Mouse (Mus musculus) heart, adult 2 months (tissue): Measurements from ENCODE around the gene 4930523C07Rik. TPM values are rescaled to one million over a fixed set of nuclear protein-coding genes. Genes with fewer than 3 reads are reported as not detected.

ENCODE experiments used
- DNase-seq, 2 experiments: peaks; one replicate each; pipeline ENCODE4 v3.0.0; 2021
- H3K27ac ChIP-seq: fragments of 200-600 bp; 2 replicates; pipeline ENCODE4 v1.8.1; 2022
- H3K27me3 ChIP-seq: fragments of 200-500 bp; 2 replicates; pipeline ENCODE4 v1.6.1; 2012; ENCODE audit warnings: mild to moderate bottlenecking, low read length, inconsistent platforms, mixed read lengths; ENCODE audit not compliant: control insufficient read depth, insufficient read depth
- H3K36me3 ChIP-seq: fragments of 200-500 bp; 2 replicates; pipeline ENCODE4 v1.6.1; 2012; ENCODE audit warnings: low read length, inconsistent platforms; ENCODE audit not compliant: control insufficient read depth, insufficient read depth
- H3K4me1 ChIP-seq: fragments of 200-500 bp; 2 replicates; pipeline ENCODE4 v1.6.1; 2011; ENCODE audit warnings: low read length; ENCODE audit not compliant: control insufficient read depth, insufficient read depth
- H3K4me3 ChIP-seq: fragments of 200-600 bp; 2 replicates; pipeline ENCODE4 v1.8.1; 2022
- H3K79me2 ChIP-seq: fragments of 200-500 bp; replicated peaks from 2 replicates; pipeline ENCODE4 v1.6.1; 2012; ENCODE audit warnings: mild to moderate bottlenecking, inconsistent platforms, low read length, moderate library complexity, mixed read lengths; ENCODE audit not compliant: control insufficient read depth, insufficient read depth
- H3K9ac ChIP-seq: fragments of 200-500 bp; 2 replicates; pipeline ENCODE4 v1.6.1; 2012; ENCODE audit warnings: low read depth, mild to moderate bottlenecking, control low read depth, inconsistent platforms, low read length, mixed read lengths
- CTCF ChIP-seq: fragments of 200-600 bp; IDR thresholded peaks from 2 replicates; pipeline ENCODE4 v1.8.1; 2022; ENCODE audit warnings: antibody characterized with exemption, mild to moderate bottlenecking, moderate library complexity
- EP300 ChIP-seq: fragments of 200-500 bp; IDR thresholded peaks from 2 replicates; pipeline ENCODE4 v1.6.1; 2011; ENCODE audit warnings: low read depth, low read length, control low read depth; ENCODE audit not compliant: insufficient read depth
- POLR2A ChIP-seq: fragments of 200-500 bp; IDR thresholded peaks from 2 replicates; pipeline ENCODE4 v1.6.1; 2011; ENCODE audit warnings: mild to moderate bottlenecking, low read depth, low read length, control low read depth; ENCODE audit not compliant: insufficient read depth
- WGBS: fragments of 180-500 bp; shearing (Covaris S2); methylation state at CpG from one replicate; pipeline ENCODE4 v1.1.7; 2018; 5-methylcytosine and 5-hydroxymethylcytosine counted together
- intact Hi-C: fragments of 180-260 bp; cut with DNase I; formaldehyde crosslinking; loops from one replicate; pipeline ENCODE4 v1.15.1; 2025
- polyA plus RNA-seq: library from polyadenylated mRNA; depleted of rRNA; stranded (reverse); fragments of >200 nt; gene quantifications from 2 replicates; pipeline ENCODE4 v1.2.3, GENCODE M21; 2012
- total RNA-seq, 2 experiments: library from RNA; stranded (reverse); gene quantifications; 2 replicates each; pipeline ENCODE4 v1.2.3; 2021

4930523C07Rik gene
- total and polyA plus RNA-seq, 3 experiments, result 10.9 to 22.3 (median 17.4) TPM

DNA sequence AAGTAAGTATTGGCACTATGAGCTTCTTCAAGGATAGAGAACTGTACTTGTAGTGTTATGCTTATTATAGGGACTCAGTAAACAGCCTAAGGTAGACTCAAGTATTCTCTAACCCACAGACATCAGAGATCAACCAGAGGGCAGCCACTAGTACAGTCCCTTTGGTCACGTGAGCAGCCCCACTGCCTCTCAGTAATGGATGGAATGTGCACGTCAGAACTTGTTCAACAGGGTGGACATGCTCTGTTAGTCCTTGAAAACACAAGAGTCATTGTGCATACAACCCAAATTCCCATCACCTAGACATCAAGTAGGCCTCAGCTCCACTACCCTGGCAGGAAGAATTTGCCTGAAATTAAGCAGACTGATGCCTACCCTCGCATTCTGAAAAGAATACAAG is 13.5 kb downstream of the 4930523C07Rik start:
- DNase-seq, result no peak
- H3K4me3 ChIP-seq, result no peak overlapping the region
- H3K79me2 ChIP-seq, result peaks cover 4% of the 10 kb centered on the region
- peaks cover 40% of the 10 kb centered on the region for H3K36me3 ChIP-seq
- H3K9ac ChIP-seq, result no peak overlapping the region
- TF ChIP-seq EP300, result no peak
- TF ChIP-seq POLR2A, result no peak
- TF ChIP-seq CTCF, result no peak
- H3K27ac ChIP-seq, result no peak overlapping the region
- WGBS, result 65% methylated on average over 3 of the region's 3 CpGs
- H3K27me3 ChIP-seq, result no peaks in the 10 kb centered on the region
- peaks cover 18% of the 10 kb centered on the region for H3K4me1 ChIP-seq
- intact Hi-C loops, result no loop called here

GRCm38 (mm10) chr1:160059908-160060307 is 15.7 kb downstream of the 4930523C07Rik start:
- Histone ChIP-seq H3K79me2 (peaks cover 4% of the 10 kb centered on the region), H3K27ac (no peak overlapping the region), H3K36me3 (peaks cover 34% of the 10 kb centered on the region), H3K9ac (no peak overlapping the region), H3K27me3 (no peaks in the 10 kb centered on the region), H3K4me1 (peaks cover 14% of the 10 kb centered on the region), H3K4me3 (no peak overlapping the region)
- TF ChIP-seq EP300 (no peak), CTCF (no peak), POLR2A (no peak)
- intact Hi-C loops, result loop anchor here (5.0 kb wide), 1 partner anchor 148 kb away; no protein-coding TSS in a partner anchor
- 25% methylated on average over 1 of the region's 1 CpGs for WGBS
- DNase-seq, result no peak

- Histone ChIP-seq H3K36me3 (peaks cover 28% of the 10 kb centered on the region), H3K9ac (no peak overlapping the region), H3K4me1 (peaks cover 14% of the 10 kb centered on the region), H3K79me2 (peaks cover 5% of the 10 kb centered on the region), H3K27ac (peak overlapping the region; percentile 34; the same call in 1 of the 2 replicates), H3K27me3 (no peaks in the 10 kb centered on the region), H3K4me3 (no peak overlapping the region)
- TF ChIP-seq EP300 (no peak), CTCF (no peak), POLR2A (no peak)
- 35% methylated on average over 6 of the region's 6 CpGs for WGBS
- peak in 1 of 2 experiments; percentile 27 for DNase-seq
- intact Hi-C loops, result loop anchor here (5.0 kb wide), 1 partner anchor 148 kb away; no protein-coding TSS in a partner anchor
These were observed 16.4 kb downstream of the 4930523C07Rik start for GRCm38 (mm10) chr1:160060542-160060941.

GRCm38 (mm10) chr1:160061321-160061720 is 17.1 kb downstream of the 4930523C07Rik start:
- peak overlapping the region; percentile 2 for H3K27ac ChIP-seq
- TF ChIP-seq POLR2A (no peak), EP300 (no peak), CTCF (no peak)

GRCm38 (mm10) chr1:160061725-160062366 is 17.7 kb downstream of the 4930523C07Rik start:
- 57% methylated on average over 3 of the region's 3 CpGs for WGBS
- H3K36me3 ChIP-seq, result peaks cover 24% of the 10 kb centered on the region
- no peak overlapping the region for H3K27ac ChIP-seq
- no peak overlapping the region for H3K9ac ChIP-seq
- no peaks in the 10 kb centered on the region for H3K27me3 ChIP-seq
- intact Hi-C loops, result loop anchor here (5.0 kb wide), 1 partner anchor 150 kb away; no protein-coding TSS in a partner anchor
- peaks cover 5% of the 10 kb centered on the region for H3K79me2 ChIP-seq
- peaks cover 14% of the 10 kb centered on the region for H3K4me1 ChIP-seq
- peak; percentile 30 to 73 for DNase-seq
- TF ChIP-seq POLR2A, result no peak
- peak; percentile 90 for TF ChIP-seq CTCF
- no peak for TF ChIP-seq EP300
- H3K4me3 ChIP-seq, result no peak overlapping the region

More at GRCm38 (mm10) chr1:160061321-160061720, 17.1 kb downstream of the 4930523C07Rik start:
- Histone ChIP-seq H3K4me1 (peaks cover 14% of the 10 kb centered on the region), H3K9ac (no peak overlapping the region), H3K4me3 (no peak overlapping the region), H3K79me2 (peaks cover 5% of the 10 kb centered on the region), H3K36me3 (peaks cover 25% of the 10 kb centered on the region), H3K27me3 (no peaks in the 10 kb centered on the region)
- DNase-seq, result no peak
- intact Hi-C loops, result loop anchor here (5.0 kb wide), 1 partner anchor 149 kb away; no protein-coding TSS in a partner anchor
- 85% methylated on average over 5 of the region's 5 CpGs for WGBS

- H3K79me2 ChIP-seq, result peaks cover 4% of the 10 kb centered on the region
- intact Hi-C loops, result loop anchor here (5.0 kb wide), 1 partner anchor 152 kb away; no protein-coding TSS in a partner anchor
- peaks cover 6% of the 10 kb centered on the region for H3K36me3 ChIP-seq
- H3K27ac ChIP-seq, result no peak overlapping the region
- DNase-seq, result no peak
- no peak overlapping the region for H3K9ac ChIP-seq
- H3K4me1 ChIP-seq, result peaks cover 5% of the 10 kb centered on the region
- WGBS, result 79% methylated on average over 7 of the region's 7 CpGs
- no peak for TF ChIP-seq CTCF
- TF ChIP-seq POLR2A, result no peak
- TF ChIP-seq EP300, result no peak
- no peak overlapping the region for H3K4me3 ChIP-seq
- H3K27me3 ChIP-seq, result no peaks in the 10 kb centered on the region
These were observed 20.5 kb downstream of the 4930523C07Rik start for GRCm38 (mm10) chr1:160064547-160065144.
